Mouse (Mus musculus) kidney, adult 18-20 months (tissue): ENCODE results near the gene Sel1l3.

ENCODE experiments used
- DNase-seq: peaks from one replicate; pipeline ENCODE4 v3.0.0; 2021

The Sel1l3 gene

DNA sequence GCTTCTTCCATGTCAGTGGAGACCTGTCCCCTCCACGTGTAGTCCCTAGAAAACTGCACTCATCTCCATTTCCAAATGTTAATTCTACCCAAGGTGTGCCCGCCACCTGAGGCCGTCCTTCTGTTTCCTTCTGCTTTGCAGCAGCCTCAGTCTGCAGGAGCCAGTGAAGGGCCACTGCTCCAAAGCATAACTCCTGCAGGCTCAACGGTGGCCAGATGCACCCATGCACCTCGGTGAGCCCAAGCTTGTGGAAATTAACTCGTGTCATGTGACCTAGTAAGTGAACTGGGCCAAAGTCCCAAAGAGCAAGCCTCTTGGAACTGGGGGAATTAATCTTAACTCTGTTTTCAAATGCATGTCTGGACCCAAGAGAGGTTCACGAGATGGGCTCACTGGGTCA, 40.8 kb downstream of the Sel1l3 start:
- peak; percentile 74 for DNase-seq

DNA sequence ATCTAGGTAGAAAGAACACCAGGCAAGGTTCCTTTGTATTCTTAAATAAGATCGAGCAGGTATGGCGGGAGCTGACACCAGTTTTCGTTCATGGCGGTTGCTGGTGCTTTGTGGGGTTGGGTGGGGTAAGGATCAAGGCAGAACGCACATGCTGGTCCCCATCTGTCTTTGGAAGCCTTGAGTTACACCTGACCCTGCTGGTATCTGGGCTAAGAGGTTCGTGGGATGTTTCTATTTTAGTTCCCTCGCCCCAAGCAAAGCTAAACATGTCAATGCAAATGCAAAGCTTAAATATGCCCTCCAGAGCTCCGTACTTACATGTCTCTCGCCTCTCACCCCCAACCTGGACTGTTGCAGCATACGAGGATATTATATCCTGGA, 41.5 kb downstream of the Sel1l3 start:
- no peak for DNase-seq

DNA sequence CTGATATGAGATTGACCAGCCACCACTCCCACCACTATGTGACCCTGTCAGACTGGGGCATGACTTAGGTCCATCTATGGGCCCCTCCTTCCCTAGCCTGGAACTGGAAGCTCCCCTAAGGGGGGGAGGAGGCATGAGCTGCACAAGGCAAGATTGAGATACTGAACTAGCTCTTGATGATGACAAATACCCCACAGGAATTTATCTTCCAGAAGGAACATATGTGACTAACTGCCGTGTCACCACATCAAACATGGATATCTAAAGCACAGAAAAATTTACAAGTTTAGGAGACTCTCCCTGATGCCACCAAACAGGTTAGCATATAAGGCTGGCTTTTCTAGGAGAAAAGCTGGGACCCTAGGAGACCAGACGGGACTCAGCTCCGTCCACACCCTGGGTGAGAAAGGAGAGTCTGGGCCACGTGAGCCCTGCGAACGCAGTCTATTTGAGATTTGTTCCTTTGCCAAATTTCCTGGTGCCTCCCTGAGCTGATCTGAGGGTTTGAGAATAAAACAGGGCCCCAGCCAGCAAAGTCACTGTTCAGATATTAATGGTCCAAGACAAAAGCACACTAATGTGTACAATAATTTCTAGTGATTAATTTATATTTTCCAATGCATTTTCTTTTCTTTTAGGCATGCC, 42.0 kb downstream of the Sel1l3 start:
- DNase-seq, result no peak

DNA sequence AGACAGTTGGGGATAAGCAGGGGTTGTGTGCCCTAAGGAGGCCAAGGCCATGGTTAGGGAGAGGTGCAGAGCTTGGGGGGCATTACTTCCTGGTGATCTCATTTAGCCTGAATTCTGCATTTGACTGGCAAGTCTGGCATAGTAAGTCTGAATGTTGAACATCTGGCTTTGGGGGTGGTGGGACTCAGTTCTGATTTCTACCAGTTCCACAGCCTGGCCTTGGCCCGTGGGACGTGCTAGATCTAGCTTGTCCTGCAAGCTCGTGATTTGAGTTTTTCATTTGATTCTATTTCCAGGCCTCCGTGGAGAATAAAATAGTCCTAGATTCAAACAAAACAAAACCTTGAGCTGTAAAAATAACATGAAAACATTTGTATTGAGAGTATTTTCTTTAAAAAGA, 46.2 kb downstream of the Sel1l3 start:
- DNase-seq, result no peak

DNA sequence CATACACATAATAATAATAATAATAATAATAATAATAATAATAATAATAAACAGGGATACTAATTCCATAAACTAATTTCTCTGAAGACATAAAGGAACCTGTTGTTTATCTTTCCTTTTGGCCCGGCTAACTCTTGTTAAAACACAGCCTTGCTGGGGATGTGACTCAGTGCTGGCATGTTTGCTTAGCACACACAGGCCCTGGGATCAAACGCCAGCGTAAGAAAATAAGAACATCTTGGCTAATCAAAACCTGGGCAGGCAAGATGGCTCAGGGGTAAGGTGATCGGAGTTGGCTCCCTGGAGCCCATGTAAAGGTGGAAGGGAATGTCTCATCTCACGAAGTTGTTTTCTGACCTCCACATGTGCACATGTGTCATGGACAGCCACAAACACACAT, 48.1 kb downstream of the Sel1l3 start:
- no peak for DNase-seq

DNA sequence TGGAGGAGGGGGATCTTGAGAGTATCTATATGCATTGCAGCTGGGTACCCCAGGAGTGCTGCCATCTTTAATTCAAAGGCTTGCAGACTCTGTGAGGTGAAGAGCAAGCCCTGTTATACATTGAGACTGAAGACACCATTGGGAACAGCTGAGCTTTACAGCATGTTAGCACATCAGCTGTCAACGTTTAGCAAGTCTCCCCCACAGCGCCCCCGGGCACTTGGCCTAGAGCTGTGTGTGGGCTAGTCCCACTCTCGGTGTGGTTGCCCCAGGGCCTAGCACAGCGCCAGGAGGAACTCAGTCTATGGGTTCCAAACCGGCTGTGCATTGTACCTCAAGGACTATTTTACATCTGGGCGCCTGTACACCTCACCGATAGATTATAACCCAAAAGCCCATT, 51.3 kb downstream of the Sel1l3 start:
- no peak for DNase-seq

DNA sequence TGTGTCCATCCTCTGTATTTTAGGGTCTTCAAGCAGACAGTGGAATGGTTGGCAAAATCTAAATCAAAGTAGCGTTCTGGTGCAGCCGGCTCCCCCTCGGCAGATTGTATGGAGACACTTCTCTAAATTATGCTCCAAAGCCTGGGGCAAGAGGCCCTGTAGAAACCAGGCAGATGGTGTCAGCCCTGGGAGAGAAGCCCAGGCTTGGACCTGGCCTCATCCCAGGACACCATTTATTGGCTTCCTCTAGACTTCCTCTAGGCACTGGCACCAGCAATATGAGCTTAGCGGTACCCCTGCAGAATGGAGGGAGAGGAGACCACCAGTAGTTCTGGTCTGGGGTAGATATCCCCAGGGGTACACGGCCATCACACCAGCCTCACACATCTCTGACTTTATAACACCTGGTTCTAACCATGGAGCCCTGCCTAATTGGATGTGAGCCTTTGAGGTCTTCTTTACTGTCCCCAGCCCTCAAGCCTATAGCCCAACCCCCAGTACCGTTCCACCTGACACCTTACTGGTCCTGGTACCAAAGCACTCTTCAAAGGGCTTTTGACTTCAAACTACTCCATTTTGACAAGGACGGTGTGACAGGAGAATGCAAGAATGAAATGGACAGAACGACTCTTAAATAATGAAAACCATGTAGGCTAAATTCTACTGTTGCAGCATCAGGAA, 52.1 kb downstream of the Sel1l3 start:
- no peak for DNase-seq

DNA sequence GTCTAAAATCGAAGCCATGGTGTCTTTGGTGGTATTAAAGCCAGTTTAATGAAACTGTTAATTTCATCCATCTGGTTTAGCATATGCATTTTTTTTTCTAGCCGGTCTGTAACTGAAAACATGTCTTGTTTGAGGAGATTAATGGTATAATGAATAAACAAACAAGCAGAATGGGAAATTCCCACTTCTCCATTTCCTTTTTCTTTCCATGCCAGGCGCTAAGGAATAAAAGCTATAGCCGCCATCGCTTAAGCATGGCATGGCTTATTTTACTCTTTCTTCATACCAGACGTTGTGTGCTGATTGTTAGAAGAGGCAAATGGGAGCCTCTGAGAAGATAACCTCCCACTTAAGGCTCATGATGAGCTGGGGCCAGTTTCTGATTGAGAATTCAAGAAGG, 53.5 kb downstream of the Sel1l3 start:
- DNase-seq, result no peak

DNA sequence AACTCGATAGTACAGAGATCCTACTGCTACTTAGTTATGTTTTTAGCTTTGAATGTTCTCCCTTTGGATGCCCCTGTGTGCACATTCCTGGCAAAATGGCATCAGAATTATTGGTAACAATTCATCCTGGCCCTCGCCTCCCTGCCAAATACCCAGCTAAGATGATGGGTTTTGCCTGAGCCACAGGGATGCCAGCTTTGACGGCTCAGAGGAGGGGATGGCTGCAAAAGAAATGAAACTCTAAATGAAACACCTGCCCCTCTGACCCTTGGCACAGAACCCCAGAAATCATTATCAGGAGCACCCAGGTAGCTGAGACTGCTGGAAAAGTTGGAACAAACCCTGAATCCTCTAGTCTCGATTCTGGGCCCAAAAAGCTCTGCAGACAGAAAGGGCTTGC, 54.1 kb downstream of the Sel1l3 start:
- no peak for DNase-seq

DNA sequence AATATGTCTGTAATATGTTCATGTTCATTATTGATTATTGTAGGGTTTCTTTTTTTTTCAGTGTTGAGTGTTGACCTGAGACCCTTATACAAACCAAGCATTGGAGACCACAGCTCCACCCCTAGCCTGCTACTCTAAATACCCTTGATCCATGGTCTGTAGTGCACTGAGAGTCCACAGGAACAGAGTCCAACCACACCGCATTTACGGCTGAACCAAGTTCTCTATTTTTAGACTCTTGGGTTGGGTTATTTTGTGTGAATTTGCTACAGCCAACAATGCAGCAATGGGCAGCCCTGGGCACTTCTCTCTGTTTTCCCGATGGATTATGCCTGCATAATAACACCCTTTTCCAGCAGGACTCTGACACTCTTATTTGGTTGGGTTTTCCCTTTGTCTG, 54.6 kb downstream of the Sel1l3 start:
- DNase-seq, result no peak

DNA sequence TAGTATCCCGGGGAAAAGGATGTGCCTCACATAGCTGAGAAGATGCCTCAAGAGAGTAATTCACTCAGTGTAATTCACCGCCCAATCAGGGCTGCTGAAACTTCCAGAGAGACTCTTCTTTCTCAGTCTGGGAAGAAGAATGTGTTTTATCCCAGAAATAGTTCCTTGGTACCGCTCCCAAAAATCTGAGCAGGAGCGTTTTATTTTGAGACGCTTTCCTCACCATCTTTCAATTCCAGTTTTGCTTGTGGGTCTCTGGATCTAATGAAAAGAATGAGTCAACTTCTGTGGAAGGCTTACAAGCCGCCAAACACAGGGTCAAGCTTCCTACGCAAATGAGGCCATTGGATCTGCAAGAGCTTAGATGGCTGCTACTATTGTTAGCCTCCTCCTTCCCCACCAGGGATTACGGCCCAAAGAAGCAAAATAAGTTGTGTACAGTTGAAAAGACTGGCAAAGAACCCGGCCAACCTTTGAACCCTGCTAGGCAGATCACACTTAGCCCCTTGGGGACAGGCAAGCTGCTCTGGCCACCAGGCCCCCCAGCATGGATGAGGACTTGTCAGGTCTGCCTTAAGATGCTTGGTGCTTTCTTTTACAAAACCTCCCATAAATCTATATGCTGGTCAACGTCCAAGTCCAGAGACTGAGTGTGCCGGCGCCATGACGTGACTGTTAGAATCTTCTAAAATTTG, 57.6 kb downstream of the Sel1l3 start:
- DNase-seq, result peak; percentile 37

DNA sequence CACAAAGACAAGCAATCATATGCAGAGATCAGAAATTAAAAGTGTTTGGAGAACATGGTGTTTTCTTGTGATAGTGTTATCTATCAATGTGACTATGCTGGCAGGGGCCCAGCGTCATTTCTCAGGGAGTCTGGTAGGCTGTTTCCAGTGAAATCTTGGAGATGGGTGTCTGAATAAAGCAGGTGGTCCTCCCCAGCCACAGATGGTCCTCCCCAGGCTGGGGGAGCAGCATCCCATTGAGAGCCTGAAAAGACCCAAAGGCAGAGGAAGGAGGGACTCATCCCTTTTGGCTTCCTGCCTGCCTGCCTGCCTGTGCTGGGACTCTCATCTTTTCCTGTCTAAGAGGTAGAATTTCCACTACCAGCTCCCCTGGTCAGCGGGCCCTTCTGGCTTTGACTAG, 59.2 kb downstream of the Sel1l3 start:
- no peak for DNase-seq

DNA sequence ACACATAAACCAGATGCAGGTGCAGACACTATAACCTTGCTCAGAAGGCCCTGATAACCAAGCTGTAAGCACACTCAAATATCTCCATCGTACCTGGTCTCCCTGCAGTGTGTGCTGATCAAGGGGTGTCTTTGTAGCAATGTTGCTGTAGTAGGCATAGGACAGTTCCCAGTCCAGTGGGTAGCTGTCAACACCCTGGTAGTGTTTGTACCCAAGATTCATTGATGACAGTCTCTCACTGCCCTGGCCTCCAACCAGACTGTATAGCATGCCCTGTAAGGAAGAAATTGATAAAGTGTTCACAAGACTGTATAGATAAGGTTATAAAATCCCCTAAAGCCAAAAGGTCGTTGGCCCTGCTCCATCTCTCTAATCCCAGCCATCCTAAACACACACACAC, 59.6 kb downstream of the Sel1l3 start:
- DNase-seq, result no peak

DNA sequence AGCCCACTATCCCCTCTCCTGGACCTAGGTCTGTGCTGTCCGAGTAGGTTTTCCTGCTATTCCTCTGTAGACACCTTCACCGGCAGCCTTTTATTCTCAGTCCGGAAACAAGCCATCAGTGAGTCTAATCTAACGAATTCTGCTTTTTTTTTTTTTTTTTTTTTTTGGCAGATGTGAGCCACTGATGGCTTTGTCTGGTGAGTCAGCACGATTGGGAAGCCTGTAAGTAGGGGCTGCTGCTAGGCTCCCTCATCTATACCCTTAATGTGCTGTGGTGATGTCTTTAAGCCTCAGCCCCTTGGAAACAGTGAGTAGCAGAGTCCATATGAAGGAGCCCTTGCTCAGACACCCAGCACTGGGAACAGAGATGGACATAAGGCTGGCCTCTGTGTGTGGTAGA, 60.6 kb downstream of the Sel1l3 start:
- no peak for DNase-seq

DNA sequence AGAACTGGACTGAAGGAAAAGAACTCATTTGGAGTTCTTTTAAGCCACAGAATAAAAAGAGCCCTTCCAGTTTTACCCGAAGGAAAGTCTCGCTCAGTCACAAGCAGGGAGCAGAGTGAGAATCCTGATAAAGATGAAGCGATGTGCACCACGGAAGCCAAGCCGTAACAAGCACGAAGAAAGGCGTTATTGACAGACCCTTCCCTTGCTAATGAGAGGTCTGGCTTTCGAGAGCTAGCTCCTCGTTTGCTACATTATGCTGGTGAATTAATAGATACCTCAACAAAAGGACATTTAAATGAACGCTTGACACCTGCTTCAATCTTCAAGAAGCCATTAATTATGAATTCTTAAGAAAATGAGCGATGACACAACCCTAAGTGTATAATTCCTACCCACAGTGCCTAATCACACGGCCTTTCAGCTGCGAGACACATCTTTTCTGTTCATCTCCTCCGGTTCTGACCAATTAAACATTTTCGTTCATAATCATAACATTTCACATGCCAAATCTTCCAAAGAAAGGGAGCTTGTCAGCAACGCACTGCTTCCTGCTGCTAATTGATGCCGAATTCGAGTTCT, 62.3 kb downstream of the Sel1l3 start:
- no peak for DNase-seq

DNA sequence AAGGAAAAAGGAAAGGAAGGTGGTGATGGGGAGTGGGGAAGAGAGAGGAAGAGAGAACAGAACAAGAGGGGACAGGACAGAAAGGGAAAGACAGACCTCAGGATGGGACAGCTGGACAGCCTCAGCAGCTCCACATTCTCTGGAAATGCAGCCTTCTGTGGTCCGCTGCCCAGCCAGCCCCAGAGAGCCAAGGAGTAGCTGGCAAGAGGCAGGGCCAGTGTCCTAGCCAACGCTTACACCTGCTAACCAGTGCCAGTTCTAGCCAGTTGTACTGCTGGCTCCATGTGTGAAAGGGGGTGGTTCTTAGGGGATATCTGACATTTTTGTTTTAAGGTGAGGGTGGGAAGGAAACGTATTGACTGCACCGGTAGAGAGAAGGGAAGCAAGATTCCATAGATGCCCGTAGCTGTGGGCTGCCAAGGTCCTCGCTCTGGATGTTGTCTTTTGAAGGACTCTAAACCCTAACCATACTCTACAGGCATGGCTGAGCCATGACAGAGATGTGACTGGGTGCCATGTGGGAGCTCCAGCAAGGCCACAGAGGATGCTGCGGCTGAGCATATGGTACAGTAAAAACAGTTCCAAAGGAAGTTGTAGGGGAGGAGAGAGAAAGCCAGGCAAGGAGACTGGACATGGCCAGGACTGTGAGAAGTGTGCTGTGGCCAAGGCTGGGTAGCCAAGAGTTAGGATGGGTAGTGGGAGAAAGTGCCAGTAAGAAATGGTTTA, 64.6 kb downstream of the Sel1l3 start:
- DNase-seq, result no peak

DNA sequence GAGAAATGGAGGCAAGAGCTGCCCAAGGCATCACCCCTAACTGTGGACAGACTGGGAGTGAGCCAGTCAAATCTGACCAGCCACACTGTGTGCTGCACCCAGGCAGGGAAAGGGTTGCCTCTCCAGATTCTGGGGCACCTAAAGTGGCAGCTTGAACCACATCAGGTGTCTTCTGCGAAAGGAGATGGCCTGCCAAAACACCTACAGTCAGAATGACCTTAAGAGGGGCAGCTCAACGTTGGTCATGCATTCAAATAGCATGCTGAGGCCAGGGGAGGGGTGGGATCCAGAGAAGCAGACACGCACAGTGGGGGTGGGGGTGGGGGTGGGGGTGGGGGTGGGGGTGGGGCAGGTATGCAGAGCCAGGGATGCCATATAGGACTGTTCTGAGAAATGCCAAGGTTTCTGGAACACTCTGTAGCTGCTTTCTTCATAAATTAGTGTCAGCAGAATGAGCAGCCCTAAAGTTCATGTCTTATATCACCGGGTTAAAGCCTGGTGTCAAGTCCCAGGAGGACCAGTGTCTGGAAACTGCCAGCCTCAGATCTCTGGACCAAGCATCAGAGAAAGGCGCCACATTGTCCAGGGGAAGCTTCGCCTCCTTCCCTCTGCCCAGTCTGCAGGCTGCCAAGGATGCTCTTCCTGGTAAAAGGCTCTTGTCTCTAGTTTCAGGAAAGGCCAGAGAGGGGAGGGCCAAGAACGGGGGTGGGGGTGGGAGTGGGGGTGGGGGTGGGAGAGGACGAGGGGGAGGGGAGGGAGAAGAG, 65.4 kb downstream of the Sel1l3 start:
- no peak for DNase-seq

DNA sequence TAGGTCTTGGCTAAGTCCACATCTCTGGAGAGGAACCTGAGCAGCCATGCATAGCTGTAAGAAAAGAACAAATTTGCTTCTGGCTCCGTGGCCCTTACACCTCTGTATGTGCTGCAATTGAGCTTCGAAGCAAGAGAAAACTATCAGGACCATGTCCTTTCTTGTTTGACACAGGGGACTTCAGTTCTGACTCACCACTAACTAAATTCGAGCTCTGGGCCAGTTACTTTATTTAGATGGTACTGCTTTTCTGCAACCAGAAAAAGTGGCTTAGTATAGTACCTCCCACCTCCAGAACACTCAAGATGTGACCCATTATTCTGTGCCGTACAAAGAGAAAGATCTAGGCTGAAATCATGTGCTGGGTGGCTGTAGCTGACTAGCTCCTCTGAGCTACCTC, 66.3 kb downstream of the Sel1l3 start:
- DNase-seq, result no peak

DNA sequence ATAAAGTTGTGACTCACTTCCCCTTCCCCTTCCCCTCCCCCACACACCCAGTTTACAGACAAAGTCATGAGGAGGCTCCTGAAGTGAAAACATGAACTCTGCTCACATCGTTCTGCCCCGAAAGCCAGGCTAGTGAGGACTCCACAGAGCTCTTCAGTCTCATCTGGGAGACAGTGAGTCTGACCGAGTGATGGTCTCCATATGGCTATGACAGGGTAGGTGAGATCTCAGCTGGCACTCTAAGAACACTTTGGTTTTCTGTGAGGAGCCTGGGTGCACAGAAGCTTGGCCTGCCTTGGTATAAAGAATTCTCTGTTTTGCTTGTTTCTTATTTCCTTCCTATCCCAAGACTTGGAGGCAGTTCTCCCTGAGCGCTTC, 67.1 kb downstream of the Sel1l3 start:
- DNase-seq, result no peak

DNA sequence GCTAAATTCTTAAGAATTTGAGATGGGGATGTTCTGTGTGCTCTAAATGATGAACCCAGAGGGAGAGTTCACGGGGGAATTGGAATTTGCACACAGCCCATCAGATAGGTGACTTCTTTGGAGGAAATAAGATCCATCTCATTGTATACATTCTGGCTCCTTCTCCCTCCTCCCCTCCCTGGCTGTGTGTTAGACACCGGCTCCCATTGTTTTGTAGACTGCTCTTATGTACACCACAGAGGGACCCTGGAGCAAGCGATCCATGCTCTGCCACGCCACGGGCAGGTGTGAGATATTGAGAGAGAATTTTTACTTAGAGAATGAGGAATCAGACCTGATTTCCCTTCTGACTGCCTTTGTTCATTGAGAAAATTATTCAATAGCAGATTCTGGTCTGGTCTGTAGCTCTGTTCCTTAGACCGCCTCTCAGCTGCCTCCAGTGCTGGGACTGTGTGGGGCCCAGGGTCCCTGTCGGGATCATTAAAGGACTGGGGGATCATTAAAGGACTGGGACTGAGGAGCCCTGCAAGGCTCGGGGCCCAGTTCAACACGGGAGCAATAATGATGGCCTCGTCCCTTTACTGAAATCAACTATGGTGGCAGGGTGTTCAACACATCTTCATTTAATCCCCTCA, 67.6 kb downstream of the Sel1l3 start:
- no peak for DNase-seq

DNA sequence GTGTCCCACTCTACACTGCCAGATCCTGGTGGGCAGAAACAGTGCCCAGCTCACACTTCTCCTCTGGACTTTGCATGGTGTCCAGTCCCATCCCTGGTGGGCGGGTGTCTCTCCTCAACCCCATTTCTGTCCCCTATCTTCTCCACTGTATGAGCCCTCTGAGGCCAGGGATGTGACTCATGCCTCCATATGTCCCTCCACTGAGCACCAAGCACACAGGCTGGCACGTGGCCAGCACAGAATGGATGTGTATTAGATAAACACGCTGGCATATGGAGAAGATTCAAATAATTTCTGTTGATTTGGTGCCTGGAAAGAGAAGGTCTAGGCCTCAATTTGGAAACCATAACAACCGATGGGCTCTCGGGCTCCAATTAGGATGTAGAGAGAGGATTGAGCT, 71.1 kb downstream of the Sel1l3 start:
- DNase-seq, result no peak
